17 mouse cellular contexts compared by ENCODE assay signal in the genomic region with DNA sequence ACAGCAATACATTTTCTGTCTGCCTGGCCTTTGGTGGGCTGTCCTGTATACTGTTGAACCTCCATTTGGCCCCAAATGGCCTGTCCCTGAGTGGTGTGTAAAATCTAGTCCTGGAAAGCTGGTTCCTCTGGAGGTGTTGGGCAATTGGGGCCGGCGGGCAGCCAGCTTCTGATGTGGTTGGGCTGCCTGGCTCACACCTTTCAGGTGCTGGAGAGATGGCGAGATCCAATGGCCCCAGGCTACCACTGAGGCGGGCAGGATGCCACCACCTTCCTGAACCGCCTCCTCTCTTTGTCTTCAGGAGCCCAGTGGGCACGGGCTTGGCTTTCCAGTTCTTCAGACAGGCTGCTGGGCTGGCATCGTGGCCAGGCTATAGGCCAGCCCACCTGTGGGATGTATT.
"Had no signal": no experiment of that assay in that cellular context is flagged by ENCODE, and none has a peak within 500 bp of the region (broad histone marks: within the 10 kb centered on the region; RNA-seq: fewer than 3 reads in every experiment).

No protein-coding gene starts in this region.

- ATAC-seq: liver, postnatal 0 days; midbrain, embryonic 13.5 days; midbrain, embryonic 15.5 days had no signal

- H3K27me3 ChIP-seq: liver, embryonic 13.5 days; liver, embryonic 15.5 days; lung, embryonic 15.5 days; midbrain, embryonic 13.5 days; midbrain, embryonic 15.5 days; neural tube, embryonic 12.5 days had no signal

- H3K27ac ChIP-seq: liver, embryonic 13.5 days; liver, embryonic 15.5 days; lung, embryonic 15.5 days; macrophage; midbrain, embryonic 13.5 days; midbrain, embryonic 15.5 days; neural tube, embryonic 12.5 days had no signal

- H3K4me2 ChIP-seq: liver, embryonic 13.5 days; liver, embryonic 15.5 days; lung, embryonic 15.5 days; midbrain, embryonic 11.5 days; midbrain, embryonic 13.5 days; midbrain, embryonic 15.5 days; neural tube, embryonic 12.5 days had no signal

- H3K4me3 ChIP-seq: liver, embryonic 13.5 days; liver, embryonic 15.5 days; lung, embryonic 15.5 days; megakaryocyte, embryonic 14.5 days; midbrain, embryonic 13.5 days; midbrain, embryonic 15.5 days; neural tube, embryonic 12.5 days had no signal

- H3K36me3 ChIP-seq: liver, embryonic 13.5 days; liver, embryonic 15.5 days; lung, embryonic 15.5 days; midbrain, embryonic 15.5 days; neural tube, embryonic 12.5 days had no signal

- H3K9ac ChIP-seq: liver, embryonic 13.5 days; liver, embryonic 15.5 days; liver, postnatal 0 days; lung, embryonic 15.5 days; midbrain, embryonic 13.5 days; midbrain, embryonic 15.5 days; neural tube, embryonic 12.5 days had no signal

- H3K9me3 ChIP-seq: liver, embryonic 13.5 days; liver, embryonic 15.5 days; lung, embryonic 15.5 days; megakaryocyte, embryonic 14.5 days; midbrain, embryonic 13.5 days; midbrain, embryonic 15.5 days; neural tube, embryonic 12.5 days had no signal

- DNase-seq: liver, embryonic 13.5 days; liver, postnatal 0 days; lung, postnatal 14 days; right cerebral cortex, postnatal 25 days; right cerebral cortex, postnatal 4 days; spleen, adult 18-20 months; thymus, adult 18-20 months; thymus, postnatal 14 days; thymus, postnatal 36 days had no signal
